Mouse (Mus musculus) heart, postnatal 0 days (tissue): ENCODE results near the gene Apba3.

Source experiments
- CTCF ChIP-seq: IDR thresholded peaks from 2 replicates; pipeline ENCODE4 v1.5.1; 2016; ENCODE audit warnings: antibody characterized with exemption, control low read depth, low read depth
- EP300 ChIP-seq: IDR thresholded peaks from 2 replicates; pipeline ENCODE4 v1.6.1; 2016; ENCODE audit warnings: antibody characterized with exemption, low read depth

GRCm38 (mm10) chr10:81242021-81242420 lies 24.7 kb upstream of the Apba3 start:
- TF ChIP-seq CTCF, result no peak
- TF ChIP-seq EP300, result no peak
